Mouse (Mus musculus): ENCODE data around the gene Crybb3.
A peak's percentile ranks its signal among the peaks of the same experiment; 100 is the strongest.

Gene Crybb3

DNA sequence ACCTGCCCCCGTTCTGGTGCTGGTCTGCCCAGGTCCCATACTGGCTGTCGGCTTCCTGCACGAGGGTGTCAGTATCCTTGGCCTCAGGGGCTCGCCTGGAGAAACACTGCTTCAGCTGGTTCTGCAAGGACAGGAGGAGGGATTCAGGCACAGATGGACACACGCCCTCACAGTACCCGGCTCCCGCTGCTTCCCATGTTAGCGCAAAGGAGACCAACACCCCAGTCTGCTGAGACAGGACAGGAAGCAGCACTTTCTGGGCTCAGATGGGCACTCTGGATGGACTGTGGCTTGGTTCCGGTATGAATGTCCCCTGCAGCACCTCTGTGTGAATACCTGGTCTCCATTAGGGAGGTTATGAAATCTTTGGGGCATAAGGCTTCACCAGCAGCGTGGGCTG, 20.1 kb upstream of the Crybb3 start:
- no peak for DNase-seq

DNA sequence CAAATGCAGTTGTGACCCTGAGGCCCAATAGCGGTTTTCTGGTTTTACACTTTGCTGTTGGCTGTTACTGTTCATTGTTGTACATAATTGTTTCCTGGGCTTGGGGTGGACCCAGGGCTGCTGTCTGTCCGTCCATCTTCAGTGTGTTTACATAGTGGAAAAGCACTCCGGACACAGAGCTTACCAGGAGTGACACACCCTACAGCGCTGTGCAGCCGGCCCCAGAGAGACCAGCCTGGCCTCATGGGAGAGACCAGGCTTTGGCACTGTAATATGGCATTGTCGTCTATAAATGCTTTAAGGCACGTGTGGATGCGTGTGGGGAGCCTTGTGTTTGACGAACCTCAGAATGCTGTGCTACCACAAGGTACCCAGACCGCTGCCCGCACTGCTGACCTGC, 19.0 kb upstream of the Crybb3 start:
- DNase-seq = no peak

DNA sequence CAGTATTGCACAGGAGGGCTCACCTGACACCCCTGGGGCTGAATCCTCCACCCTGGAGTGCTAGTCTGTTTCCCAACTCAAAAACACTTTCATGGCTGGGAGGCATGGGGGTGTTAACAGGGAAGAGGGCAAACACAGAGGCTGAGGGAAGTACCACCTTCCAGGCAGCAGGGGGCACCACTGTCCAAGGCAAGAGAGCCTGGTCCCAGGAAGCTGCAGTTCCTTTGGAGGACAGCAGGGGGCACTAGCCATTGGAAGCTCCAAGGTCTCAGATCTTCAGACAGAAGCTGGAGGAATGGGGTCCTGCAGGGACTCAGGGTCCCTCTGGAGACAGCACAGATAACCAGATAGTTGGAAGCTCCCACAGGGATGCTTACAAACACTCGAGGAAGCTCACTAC, 18.2 kb upstream of the Crybb3 start:
- peak; percentile 87 for DNase-seq

DNA sequence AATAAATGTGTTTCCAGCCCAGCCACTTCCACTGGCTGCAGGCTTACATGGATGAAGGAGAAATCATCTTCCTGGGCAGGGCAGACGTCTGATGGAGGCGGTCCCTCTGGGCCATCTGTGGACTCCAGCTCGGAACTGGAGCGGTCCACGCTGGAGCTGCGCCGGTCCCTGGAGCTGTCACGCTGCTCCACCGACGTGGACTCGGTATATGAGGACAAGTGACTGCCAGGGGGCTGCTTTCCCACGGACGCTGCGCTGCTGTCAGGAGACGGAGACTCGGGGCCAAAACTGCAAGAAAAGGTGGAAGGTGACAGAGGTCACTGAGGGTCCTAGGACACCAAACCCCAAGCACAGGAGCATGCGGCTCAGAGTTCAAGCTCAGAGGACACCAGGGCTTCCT, 16.2 kb upstream of the Crybb3 start:
- DNase-seq = no peak

DNA sequence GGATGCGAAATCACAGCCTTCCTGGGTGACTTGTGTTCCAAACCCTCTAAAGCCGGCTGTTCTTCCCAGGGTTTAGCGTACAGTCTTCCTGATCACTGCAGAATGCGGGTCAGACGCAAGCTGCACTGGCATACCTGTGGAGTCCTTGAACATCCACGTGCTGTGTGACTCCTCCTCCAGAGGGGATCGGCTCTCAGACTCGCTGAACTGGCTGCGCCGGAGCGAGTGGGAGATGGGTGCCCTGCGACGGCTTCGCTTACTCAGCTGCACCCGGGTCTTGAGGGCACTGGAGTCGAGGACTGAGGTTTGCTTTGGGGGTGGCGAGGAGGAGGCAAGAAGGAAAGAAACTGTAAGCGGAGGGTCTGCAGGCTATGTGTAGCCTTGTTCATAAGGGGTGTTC, 14.1 kb upstream of the Crybb3 start:
- DNase-seq = no peak

DNA sequence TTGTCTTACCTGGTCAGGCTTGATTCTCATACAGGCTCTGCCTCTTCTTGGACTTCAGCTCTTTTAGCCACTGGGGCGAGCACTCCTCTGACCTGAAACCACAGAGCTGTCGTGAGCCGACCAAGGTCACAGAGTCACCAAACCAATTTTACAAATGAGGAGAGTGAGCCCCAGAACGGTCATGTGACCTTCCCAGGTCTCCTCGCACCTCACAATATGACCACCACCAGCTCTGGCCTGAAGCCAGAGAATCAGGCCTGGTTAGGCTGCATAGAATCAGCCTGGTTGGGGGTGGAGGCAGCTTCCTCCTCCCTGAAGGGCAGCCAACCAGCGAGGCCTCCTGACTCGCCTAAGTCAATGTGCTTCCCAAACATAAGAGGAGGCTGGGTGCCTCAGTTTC, 11.0 kb upstream of the Crybb3 start:
- no peak for DNase-seq

DNA sequence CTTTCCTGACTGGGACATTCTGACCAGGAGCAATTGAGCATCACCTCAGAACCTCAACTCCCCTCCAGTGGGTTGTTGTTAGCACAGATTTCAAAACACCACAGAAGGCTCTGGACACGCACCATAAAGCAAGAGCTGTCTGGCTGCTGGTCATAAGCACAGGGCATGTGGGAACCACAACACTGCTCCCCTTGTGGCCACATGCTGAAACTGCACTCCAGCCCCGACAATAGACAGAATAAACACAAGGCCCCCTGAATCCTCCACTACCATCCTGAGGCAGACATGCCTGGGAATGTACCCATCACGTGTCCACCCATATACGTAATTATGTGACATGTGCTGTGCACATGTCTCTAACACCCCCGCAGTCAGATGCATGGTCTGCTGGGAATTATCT, 9.8 kb upstream of the Crybb3 start:
- DNase-seq = no peak

DNA sequence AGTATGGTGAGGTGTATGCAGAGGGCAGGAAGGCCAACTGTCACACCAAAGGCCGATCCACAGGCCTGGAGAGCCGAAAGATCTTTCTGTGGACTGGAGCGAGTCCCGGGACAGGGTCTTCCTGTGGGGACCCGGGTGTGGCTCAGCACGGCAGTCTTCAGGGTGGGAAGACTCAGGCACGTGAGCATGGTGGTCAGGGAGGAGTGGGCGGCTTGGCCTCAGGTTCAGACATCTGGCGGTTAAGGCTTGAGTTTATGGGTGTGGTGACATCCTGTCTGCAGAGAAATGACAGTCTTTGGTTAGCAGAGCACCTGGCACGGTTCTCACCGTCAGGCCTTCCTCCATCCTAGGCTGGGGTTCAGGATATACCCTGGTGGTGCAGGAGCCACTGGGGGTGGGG, 9.4 kb upstream of the Crybb3 start:
- no peak for DNase-seq

DNA sequence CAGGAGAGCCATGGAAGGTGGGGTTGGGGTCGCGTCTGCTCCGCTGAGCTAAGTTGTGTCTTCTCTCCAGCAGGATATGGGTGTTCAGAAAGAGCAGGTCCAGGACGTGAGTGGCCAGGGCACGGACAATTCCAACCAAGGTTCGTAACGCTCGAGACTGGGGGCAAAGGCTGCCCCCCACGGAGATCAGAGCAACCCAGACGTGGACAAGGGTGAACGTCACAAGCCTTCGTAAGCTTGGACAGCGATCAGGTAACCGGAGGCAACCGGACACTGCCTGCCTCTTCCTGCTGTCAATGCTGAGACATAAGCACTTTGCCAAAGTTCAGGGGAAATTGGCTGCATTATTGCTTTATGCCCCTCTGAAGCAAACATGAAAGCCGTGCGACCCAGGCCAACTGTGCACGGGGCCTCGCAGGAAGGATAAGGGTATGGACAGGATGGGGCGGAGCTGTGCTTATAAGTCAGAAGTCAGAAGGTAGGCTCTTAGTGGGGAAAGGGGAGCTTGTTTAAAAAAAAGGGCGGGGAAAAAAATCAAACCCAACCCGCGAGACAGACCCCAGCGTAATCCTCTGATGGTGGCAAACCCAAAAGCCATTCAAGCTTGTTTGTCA, 8.8 kb upstream of the Crybb3 start:
- DNase-seq = no peak

DNA sequence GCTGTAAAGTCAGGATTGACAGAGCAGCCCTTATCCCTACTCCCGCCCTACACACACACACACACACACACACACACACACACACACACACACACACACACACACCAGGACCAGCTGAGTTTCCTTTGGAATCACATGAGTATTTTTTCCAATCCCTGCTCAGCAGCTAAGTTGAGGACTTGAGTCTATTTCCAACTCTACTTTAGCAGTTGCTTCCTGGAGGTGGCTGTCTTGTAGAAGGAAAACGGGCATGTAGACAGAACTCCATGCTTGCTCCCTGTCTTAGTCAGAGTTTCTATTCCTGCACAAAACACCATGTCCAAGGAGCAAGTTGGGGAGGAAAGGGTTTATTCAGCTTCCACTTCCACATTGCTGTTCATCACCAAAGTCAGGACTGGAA, 6.1 kb upstream of the Crybb3 start:
- no peak for DNase-seq

DNA sequence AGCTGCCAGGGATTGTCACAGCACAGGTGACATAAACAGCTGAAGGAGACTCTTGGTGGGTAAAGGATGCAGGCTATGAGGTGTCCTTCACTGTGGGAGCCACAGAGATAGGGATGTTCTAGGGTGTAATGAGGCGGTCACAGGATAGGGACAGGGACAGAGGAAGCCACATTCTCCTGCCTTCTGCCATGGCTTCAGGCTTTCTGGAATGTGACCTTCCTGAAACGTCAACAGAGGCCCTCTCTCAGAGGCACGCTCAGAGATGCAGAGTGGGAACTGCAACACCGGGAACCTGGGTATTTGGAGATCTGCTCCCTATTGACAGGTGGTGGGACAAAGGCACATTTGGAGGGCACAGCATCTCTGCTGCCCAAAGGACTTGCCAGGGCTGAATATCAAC, 5.6 kb upstream of the Crybb3 start:
- no peak for DNase-seq

DNA sequence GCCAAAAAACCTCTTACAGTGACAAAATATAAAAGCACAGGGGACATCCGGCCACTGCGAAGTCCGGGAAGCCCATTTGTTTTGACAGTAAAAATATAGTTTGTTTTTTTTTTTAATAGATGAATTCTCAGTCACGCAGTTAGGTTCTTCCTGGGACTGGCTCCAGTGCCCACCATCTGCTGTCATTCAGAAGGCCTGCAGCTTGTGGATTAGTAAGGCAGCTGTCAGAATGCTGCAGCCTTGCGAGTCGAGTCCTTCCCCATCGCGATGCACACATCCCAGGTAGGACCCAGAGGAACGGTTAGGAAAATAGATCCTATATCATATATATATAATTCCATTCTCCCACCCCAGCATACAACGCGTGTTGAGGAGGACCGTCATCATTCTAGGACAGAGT, 5.1 kb upstream of the Crybb3 start:
- DNase-seq = no peak

DNA sequence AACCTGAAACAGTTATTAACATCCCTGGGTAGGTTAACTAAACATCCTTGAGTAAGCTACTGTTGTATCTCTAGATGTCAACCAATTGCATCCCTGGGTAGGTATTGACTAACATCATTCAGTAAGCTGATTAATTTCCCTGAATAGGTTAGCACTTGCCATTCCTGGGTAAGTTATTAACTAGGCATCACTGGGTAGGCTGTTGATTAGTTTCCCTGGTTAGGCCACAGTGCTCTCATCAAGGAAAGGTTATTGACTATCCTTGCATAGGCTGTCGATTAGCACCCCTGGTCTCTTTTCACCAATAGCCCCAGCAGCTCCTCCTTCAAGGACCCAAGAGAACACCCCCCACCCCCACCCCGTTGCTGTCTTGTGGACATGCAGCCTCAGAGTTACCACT, 4.5 kb upstream of the Crybb3 start:
- no peak for DNase-seq

DNA sequence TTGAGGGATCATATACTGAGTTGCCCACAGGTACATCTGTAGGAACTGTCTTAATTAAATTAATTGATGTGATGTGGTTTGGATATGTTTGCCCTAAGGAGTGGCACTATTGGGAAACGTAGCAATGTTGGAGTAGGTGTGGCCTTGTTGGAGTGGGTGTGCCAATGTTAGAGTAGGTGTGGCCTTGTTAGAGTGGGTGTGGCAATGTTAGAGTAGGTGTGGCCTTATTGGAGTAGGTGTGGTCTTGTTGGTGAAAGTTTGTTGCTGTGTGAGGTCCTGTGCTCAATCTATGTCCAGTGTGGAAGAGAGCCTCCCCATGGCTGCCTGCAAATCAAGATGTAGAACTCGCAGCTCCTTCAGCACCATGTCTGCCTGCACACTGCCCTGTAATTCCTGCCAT, 2.9 kb upstream of the Crybb3 start:
- DNase-seq = no peak

DNA sequence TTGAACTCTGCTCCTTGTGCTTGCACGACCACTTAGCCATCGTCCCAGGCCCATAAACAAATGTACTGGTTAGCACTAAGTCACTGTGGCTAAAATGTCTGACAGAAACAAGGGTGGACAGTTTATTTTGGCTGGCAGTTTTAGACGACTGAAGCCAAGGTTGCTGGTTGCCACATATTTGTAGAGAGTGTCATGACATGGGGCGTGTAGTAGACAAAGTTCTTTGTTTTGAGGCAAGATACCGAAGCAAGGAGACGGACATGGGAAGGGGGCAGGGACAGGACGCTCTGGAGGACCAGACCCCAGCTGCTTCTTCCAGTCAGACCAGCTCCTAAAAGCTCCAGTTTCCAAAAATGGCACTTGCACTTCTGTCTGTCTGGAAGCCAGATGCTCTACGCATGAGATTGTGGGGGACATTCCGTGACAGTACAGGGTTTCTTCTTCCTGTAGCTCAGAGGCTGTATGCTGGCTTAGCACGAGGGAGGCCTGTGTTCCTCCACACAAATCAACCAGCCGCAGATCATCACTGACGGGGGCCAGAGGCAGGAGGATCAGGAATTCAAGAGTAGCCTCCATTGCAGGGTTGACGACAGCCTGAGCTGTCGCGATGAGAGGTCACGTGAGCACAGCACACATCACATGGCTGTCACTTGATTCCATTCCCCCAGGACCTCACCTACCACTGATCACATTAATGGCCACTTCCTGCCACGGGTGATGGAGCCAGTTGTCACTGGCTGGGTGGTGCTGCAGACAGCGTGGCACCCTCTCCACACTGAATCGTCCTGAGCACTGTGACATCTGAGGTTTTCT, 1.2 kb upstream of the Crybb3 start:
- DNase-seq = no peak

DNA sequence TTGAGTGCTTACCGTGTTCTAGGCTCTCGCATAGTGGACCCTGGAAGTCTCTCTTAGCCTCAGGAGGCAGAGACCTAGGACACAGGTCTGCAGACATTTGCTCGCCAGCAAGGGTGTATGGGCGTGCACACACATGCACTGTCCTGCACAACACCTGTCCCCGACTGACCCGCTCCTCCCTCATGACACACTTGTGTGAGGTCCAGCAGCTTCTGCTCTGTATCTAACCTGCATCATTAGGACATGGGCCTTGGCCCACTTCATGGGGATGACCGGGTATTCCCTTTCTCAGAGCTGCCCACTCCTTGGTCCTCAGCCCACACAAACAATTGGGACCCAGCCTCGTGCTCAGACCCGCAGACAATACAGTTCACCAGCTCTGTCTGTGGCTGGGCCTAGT, 364 bp downstream of the Crybb3 start:
- no peak for DNase-seq

DNA sequence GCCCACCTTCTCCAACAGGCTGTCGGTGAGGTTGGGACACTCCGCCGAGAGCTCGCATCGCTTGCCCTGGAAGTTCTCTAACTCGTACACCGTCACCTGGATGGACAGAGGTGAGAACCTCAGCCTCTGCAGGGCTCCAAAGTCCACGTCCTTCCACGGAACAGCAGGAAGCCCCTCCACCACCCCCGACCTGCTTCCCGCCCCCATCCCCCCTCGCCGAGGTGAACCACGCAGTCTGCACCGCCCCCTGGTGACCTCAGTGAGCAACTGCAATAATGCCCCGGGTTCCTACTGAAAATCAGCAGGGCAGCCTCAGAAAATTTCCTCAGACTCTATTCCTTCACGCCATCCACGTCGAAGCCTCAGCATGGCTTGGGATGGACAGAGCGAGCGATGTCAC, 1.6 kb downstream of the Crybb3 start:
- no peak for DNase-seq

DNA sequence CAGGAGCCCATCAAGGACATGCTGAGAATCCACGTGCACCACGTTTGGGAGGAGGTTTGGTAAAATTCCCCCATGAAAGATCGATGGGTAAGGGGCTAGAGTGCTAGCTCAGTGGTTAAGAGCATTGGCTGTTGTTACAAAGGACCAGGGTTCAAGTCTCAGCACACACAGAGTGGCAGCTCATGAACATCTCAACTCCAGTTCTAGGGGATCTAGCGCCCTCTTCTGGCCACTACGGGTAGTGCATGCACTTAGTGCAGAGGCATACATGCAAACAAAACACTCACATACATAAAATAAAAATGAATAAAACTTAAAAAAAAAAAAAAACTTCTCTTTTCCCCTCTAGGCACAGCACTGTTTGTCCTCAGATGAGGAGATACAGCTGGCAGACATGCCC, 2.7 kb downstream of the Crybb3 start:
- DNase-seq = no peak

DNA sequence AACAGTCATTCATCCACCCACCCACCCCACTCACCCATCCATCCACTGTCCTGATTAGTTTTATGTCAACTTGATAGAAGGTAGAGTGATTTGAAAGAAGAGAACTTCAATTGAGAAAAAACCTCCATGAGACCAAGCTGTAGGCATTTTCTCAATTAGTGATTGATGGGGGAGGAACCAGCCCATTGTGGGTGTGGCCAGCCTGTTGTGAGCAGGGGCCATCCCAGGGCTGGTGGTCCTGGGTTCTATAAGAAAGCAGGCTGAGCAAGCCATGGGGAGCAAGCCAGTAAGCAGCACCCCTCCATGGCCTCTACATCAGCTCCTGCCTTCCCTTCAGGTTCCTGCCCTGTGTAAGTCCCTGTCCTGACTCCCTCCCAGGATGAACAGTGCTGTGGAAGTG, 11.4 kb downstream of the Crybb3 start, which contains the start of gene Crybb2:
Gene Crybb2, minus strand, starts transcription at position 101 of the 400 bp plus-strand sequence.
- no peak for DNase-seq

DNA sequence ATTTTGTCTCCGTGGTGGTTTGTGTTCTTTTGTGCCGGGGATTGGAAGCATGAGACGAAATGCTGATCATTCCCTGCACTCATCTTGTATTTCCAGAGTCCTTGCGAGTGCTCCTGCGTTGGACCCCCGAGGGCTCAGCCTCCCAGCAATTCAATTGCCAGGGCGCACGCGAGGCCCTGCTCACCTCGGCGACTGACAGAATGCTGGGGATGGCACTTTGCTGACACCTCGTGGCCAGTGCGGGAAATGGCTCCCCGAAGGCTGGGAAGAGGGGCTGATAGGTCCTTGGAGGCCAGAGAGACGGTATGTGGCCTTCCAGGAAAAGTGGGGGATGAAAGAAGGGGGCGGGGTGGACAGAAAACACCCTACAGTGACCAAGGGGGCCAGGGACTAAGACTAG, 27.1 kb downstream of the Crybb3 start:
- DNase-seq = peak; percentile 81

DNA sequence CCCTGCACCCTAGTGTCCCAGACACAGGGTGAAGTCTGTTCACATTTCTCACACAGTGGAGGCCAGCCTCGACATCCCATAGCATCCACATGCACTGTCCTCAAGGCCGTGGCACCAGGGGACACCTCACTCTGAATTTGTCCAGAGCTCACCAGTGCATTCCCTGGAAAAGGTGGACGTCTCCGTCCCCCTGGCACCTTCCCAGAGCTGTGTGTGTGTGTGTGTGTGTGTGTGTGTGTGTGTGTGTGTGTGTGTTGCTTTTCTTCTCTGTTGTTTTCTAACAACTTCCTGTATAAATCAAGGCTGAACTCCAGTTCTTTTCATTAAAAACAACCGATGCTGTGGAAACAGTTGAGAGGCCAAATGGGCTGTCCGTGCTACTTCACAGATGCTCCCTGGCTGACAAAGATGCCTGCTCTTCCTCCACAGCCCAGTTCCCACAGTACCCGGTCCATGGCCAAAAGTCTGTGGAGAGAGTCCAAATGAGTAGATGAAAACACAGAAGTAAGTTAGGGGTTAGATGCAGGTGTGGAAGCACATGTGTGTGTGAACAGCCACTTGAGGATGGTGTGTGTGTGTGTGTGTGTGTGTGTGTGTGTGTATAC, 30.7 kb downstream of the Crybb3 start:
- DNase-seq = no peak

DNA sequence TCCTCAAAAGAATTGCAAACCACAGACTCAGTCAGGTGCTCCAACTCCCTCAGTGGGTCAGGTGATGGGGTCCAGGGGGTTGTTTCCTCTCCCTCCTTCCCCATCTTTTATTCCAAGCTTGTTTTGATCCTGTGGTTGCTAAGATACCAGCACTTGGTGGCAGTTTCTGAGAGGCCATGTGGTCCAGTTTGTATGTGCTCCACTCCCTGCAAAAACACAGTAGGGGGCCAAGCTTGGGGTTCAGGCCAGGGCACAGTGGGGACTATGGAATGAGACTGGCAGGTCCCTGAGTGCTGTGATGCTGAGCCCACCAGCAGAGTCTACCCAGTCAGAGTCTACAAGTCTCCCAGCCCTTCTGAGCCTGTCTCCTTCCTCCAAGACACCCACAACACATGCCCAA, 31.5 kb downstream of the Crybb3 start:
- peak; percentile 18 for DNase-seq

DNA sequence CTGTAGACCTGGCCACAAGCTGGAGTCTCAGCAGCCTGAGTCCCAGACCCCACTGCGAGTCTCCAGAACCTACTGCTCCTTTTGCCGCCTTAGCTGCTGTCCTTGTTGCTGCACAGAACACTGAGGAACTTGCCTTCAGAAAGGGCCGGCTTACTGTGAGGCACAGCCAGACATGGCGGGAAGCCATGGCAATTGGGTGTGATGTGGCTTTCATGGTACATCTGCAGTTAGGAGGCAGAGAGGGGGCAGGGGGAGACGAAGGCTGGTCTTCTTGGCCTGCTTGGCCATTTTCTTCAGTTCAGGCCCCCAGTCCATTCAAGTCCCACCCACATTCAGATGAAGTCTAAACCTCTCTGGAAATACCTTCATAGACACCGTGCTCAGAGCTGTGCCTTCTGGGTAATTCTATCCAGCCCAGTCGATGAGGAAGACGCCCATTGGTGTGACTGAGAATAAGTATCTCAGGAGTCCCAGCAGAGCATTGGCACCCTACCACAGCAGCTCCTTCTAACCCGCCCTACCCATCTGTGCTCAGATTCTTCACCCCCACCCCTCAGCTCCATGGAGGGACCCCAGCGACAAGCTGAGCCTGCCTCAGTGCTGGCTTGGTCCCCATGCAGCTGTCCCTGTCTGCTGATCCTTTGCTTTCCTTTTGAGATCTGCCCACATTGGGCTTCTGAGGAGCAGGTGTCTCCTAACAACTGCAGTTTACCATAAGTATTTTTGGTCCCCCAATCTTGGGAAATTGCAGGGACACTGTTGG, 35.7 kb downstream of the Crybb3 start:
- peak; percentile 61 for DNase-seq

DNA sequence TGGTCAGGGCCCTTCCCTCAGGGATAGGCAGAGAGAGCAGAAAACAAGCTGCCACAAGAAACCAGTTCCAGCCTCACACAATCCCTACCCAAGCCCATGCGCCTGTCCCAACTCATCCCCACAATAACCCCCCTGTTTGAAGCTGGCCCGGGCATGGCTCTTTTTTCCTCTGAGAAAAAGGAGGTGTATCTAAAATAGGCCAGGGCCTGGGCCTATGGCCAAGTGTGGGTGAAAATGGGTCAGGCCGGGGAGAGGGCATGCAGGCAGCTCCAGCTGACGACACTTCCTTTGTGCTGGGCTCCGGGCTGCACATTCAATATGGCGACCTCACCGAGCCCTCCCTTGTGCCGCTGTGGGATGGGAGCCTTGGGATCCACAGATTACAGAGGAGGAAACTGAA, 37.9 kb downstream of the Crybb3 start:
- DNase-seq = peak; percentile 56

Data from right cerebral cortex, postnatal 25 days (tissue).